Mouse (Mus musculus) liver, postnatal 0 days (tissue): ENCODE results near the gene Csrnp1.

Experiments used
- CTCF ChIP-seq: sonication (generic); IDR thresholded peaks from 2 replicates; pipeline ENCODE4 v1.5.1; 2016; ENCODE audit warnings: antibody characterized with exemption, low read depth
- EP300 ChIP-seq: IDR thresholded peaks from 2 replicates; pipeline ENCODE4 v1.6.1; 2016; ENCODE audit warnings: antibody characterized with exemption, low read depth, mild to moderate bottlenecking

GRCm38 (mm10) chr9:119962216-119962615 lies 22.2 kb downstream of the Csrnp1 start:
- no peak for TF ChIP-seq CTCF
- no peak for TF ChIP-seq EP300
